Mouse (Mus musculus) left cerebral cortex, postnatal 14 days (tissue): Measurements from ENCODE around the gene Milr1. TPM values are rescaled to one million over a fixed set of nuclear protein-coding genes. Genes with fewer than 3 reads are reported as not detected.
"Not testable (repeated sequence)": the region's sequence is repeated elsewhere in the genome, so short reads cannot be mapped to it uniquely, and the experiment has no call there.

Experiments used
- DNase-seq, 2 experiments: peaks; one replicate each; pipeline ENCODE4 v3.0.0; 2021 to 2022; ENCODE audit warnings: low spot score in 2 of 2, mixed read lengths in 1 of 2
- intact Hi-C: fragments of 180-260 bp; cut with DNase I; formaldehyde crosslinking; loops from one replicate; pipeline ENCODE4 v1.15.1; 2025
- total RNA-seq, 2 experiments: library from RNA; stranded (reverse); gene quantifications; 2 replicates each; pipeline ENCODE4 v1.2.3; 2021

Milr1 gene
- total RNA-seq, 2 experiments from 2014 or later, result 0.21 TPM; not detected in 1

- intact Hi-C loops, result no loop called here
- no peak for DNase-seq
Measured at GRCm38 (mm10) chr11:106762800-106763185, 11.8 kb downstream of the Milr1 start.

GRCm38 (mm10) chr11:106766611-106767162, 15.7 kb downstream of the Milr1 start:
- DNase-seq, result no peak
- intact Hi-C loops, result no loop called here

GRCm38 (mm10) chr11:106767516-106767915, 16.5 kb downstream of the Milr1 start:
- DNase-seq, result no peak
- intact Hi-C loops, result no loop called here

GRCm38 (mm10) chr11:106770195-106770974, 19.4 kb downstream of the Milr1 start:
- intact Hi-C loops, result no loop called here
- no peak for DNase-seq

- no peak for DNase-seq
- intact Hi-C loops, result no loop called here
Measured at GRCm38 (mm10) chr11:106773061-106773460, 22.0 kb downstream of the Milr1 start.

GRCm38 (mm10) chr11:106776960-106777359, 25.9 kb downstream of the Milr1 start:
- intact Hi-C loops, result no loop called here
- no peak for DNase-seq

GRCm38 (mm10) chr11:106777395-106777794, 26.4 kb downstream of the Milr1 start:
- DNase-seq, result no peak
- intact Hi-C loops, result no loop called here

GRCm38 (mm10) chr11:106778132-106778531, 27.1 kb downstream of the Milr1 start:
- no peak for DNase-seq
- intact Hi-C loops, result no loop called here

- intact Hi-C loops, result no loop called here
- no peak for DNase-seq
Measured at GRCm38 (mm10) chr11:106778589-106779387, 27.8 kb downstream of the Milr1 start.

GRCm38 (mm10) chr11:106779388-106780088, 28.5 kb downstream of the Milr1 start, which contains the start of gene Polg2:
TSS of gene Polg2 (minus strand) at chr11:106779537.
- peak; percentile 89 to 94 for DNase-seq
- intact Hi-C loops, result loop anchor here (10.0 kb wide), 1 partner anchor 525 kb away; the partner anchor contains the start of genes Ftsj3 and Psmc5

GRCm38 (mm10) chr11:106780089-106780425, 29.0 kb downstream of the Milr1 start:
- intact Hi-C loops, result loop anchor here (10.0 kb wide), 1 partner anchor 525 kb away; the partner anchor contains the start of genes Ftsj3 and Psmc5
- no peak for DNase-seq

GRCm38 (mm10) chr11:106780590-106781220, 29.7 kb downstream of the Milr1 start:
- no peak for DNase-seq
- intact Hi-C loops, result loop anchor here (10.0 kb wide), 1 partner anchor 526 kb away; the partner anchor contains the start of genes Ftsj3 and Psmc5

GRCm38 (mm10) chr11:106782271-106782670, 31.2 kb downstream of the Milr1 start:
- DNase-seq, result not testable (repeated sequence)
- intact Hi-C loops, result loop anchor here (10.0 kb wide), 1 partner anchor 527 kb away; the partner anchor contains the start of genes Ftsj3 and Psmc5

- no peak for DNase-seq
- intact Hi-C loops, result loop anchor here (10.0 kb wide), 1 partner anchor 528 kb away; the partner anchor contains the start of genes Ftsj3 and Psmc5
Measured at GRCm38 (mm10) chr11:106782841-106783764, 32.1 kb downstream of the Milr1 start.

GRCm38 (mm10) chr11:106784476-106784875, 33.5 kb downstream of the Milr1 start:
- DNase-seq, result no peak
- intact Hi-C loops, result loop anchor here (10.0 kb wide), 1 partner anchor 530 kb away; the partner anchor contains the start of genes Ftsj3 and Psmc5

- no peak for DNase-seq
- intact Hi-C loops, result loop anchor here (10.0 kb wide), 1 partner anchor 530 kb away; the partner anchor contains the start of genes Ftsj3 and Psmc5
Measured at GRCm38 (mm10) chr11:106785043-106785442, 34.0 kb downstream of the Milr1 start.
